Mouse (Mus musculus) G1E (cell line): ENCODE measurements around the gene Trappc10.

Experiments used
- CTCF ChIP-seq: IDR thresholded peaks from 2 replicates; pipeline ENCODE4 v1.5.1; 2012; ENCODE audit warnings: low read depth, low read length, inconsistent platforms, mixed read lengths
- GATA1 ChIP-seq: IDR thresholded peaks from 2 replicates; pipeline ENCODE4 v1.6.1; 2012; ENCODE audit warnings: borderline replicate concordance, low read length, inconsistent platforms, mixed read lengths
- GATA2 ChIP-seq: IDR thresholded peaks from 2 replicates; pipeline ENCODE4 v1.6.1; 2012; ENCODE audit warnings: low read depth, low read length, inconsistent platforms, borderline replicate concordance
- TAL1 ChIP-seq: conservative IDR thresholded peaks from 2 replicates; pipeline ENCODE4 v1.6.1; 2012; ENCODE audit warnings: low read depth, low read length, inconsistent platforms, mixed read lengths

DNA sequence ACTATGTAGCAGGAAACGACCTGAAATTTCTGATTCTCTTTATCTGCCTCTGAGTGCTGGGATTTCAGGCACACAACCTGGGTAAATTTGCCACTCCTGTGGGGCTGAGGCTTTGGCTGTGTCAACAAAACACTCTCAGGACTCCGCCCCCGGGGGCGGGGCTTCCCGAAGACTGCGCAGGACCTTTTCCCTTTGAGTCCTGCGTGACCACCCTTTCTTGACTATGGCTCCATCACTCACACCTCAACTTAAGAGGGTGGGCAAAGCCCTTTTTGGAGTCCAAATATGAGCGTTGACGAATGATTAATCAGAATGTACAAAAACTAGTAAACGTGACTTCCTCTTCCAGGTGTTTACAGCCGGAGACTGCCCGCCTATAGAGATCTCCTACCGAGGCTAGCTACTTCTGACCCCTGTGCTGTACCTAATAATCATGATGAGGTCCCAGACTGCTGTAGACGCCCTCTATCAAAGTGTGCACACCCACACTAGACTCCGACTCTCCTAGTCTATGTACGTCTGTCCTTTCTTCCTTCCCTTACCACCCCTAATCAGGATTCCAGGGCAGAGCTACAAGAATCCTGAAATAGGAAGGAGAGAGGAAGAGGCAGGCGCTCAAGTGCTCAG lies 85.1 kb downstream of the Trappc10 start:
- TF ChIP-seq TAL1 (no peak), CTCF (no peak), GATA1 (no peak), GATA2 (no peak)
